In genomic region chr3:90118132-90118790, GRCm38 (mm10) we compare ENCODE assay signal across 10 mouse cellular contexts. TPM values are rescaled to one million over a fixed set of nuclear protein-coding genes. Genes with fewer than 3 reads are reported as not detected.
DNase-seq lines count a peak whose midpoint lies in the region; ATAC-seq and TF ChIP-seq lines count a peak whose summit lies in the region.
"Had no signal": no experiment of that assay in that cellular context is flagged by ENCODE, and none has a peak within 500 bp of the region (broad histone marks: within the 10 kb centered on the region; RNA-seq: fewer than 3 reads in every experiment).

No protein-coding gene starts in this region.

- TF ChIP-seq RAD21 in MEL (IDR thresholded peaks at IDR 0.05; ENCODE audit: low read depth, low read length), result no peak

- H3K27ac ChIP-seq in MEL (ENCODE audit: control insufficient read depth, low read depth, low read length), result no peak overlapping the region
- H3K27ac ChIP-seq in kidney, adult 2 months (ENCODE audit: insufficient read depth, low read depth, low read length), result no peak overlapping the region
- H3K27ac ChIP-seq in midbrain, embryonic 11.5 days (ENCODE audit: low read depth, low read length), result no peak overlapping the region
- no peak overlapping the region for H3K27ac ChIP-seq in hindbrain, embryonic 14.5 days
- H3K27ac ChIP-seq: limb, embryonic 12.5 days had no signal

- H3K27me3 ChIP-seq in MEL (ENCODE audit: control insufficient read depth in 1 of 2, insufficient read depth in 2 of 2, low read length in 2 of 2), result no peaks in the 10 kb centered on the region
- no peaks in the 10 kb centered on the region for H3K27me3 ChIP-seq in kidney, adult 2 months (replicated peaks; ENCODE audit: control insufficient read depth, insufficient read depth, low read length)
- no peaks in the 10 kb centered on the region for H3K27me3 ChIP-seq in midbrain, embryonic 11.5 days (ENCODE audit: control insufficient read depth, insufficient read depth, low read length)
- no peaks in the 10 kb centered on the region for H3K27me3 ChIP-seq in hindbrain, embryonic 14.5 days (ENCODE audit: control insufficient read depth, insufficient read depth, low read length)
- H3K27me3 ChIP-seq: limb, embryonic 12.5 days had no signal

- no peaks in the 10 kb centered on the region for H3K9me3 ChIP-seq in MEL (replicated peaks; ENCODE audit: insufficient read depth, low read length)
- H3K9me3 ChIP-seq in midbrain, embryonic 11.5 days (ENCODE audit: control insufficient read depth, low read length), result no peaks in the 10 kb centered on the region
- no peaks in the 10 kb centered on the region for H3K9me3 ChIP-seq in hindbrain, embryonic 14.5 days (ENCODE audit: control insufficient read depth, low read length)
- H3K9me3 ChIP-seq: limb, embryonic 12.5 days had no signal

- H3K9ac ChIP-seq in MEL (ENCODE audit: control insufficient read depth, low read depth, low read length, poor library complexity, severe bottlenecking), result no peak overlapping the region
- no peak overlapping the region for H3K9ac ChIP-seq in midbrain, embryonic 11.5 days (ENCODE audit: low read length)
- no peak overlapping the region for H3K9ac ChIP-seq in hindbrain, embryonic 14.5 days
- H3K9ac ChIP-seq: limb, embryonic 12.5 days had no signal

- ATAC-seq in midbrain, embryonic 11.5 days (ENCODE audit: low FRiP score), result no peak
- no peak for ATAC-seq in hindbrain, embryonic 14.5 days (ENCODE audit: low FRiP score)

- no peaks in the 10 kb centered on the region for H3K79me2 ChIP-seq in MEL (ENCODE audit: control insufficient read depth, insufficient read depth, low read length, poor library complexity)

- H3K4me2 ChIP-seq in midbrain, embryonic 11.5 days, result no peak overlapping the region
- no peak overlapping the region for H3K4me2 ChIP-seq in hindbrain, embryonic 14.5 days (replicated peaks)
- H3K4me2 ChIP-seq: limb, embryonic 12.5 days had no signal

- TF ChIP-seq CTCF in MEL (IDR thresholded peaks at IDR 0.05 in 2 of 3, conservative IDR thresholded peaks at IDR 0.05 in 1 of 3; ENCODE audit: control insufficient read depth in 1 of 3, insufficient read depth in 1 of 3, low read depth in 2 of 3, low read length in 3 of 3, poor library complexity in 1 of 3, severe bottlenecking in 1 of 3), result no peak
- TF ChIP-seq CTCF in kidney, adult 2 months (conservative IDR thresholded peaks at IDR 0.05; ENCODE audit: insufficient read depth, insufficient read length, low read depth, low read length), result no peak

- H3K36me3 ChIP-seq in MEL (ENCODE audit: control insufficient read depth in 1 of 2, insufficient read depth in 2 of 2, low read length in 2 of 2), result no peaks in the 10 kb centered on the region
- H3K36me3 ChIP-seq in kidney, adult 2 months (ENCODE audit: control insufficient read depth, insufficient read depth, low read length), result no peaks in the 10 kb centered on the region
- H3K36me3 ChIP-seq in midbrain, embryonic 11.5 days (ENCODE audit: control insufficient read depth, insufficient read depth, low read length), result no peaks in the 10 kb centered on the region
- H3K36me3 ChIP-seq in hindbrain, embryonic 14.5 days (replicated peaks; ENCODE audit: control insufficient read depth, insufficient read depth), result no peaks in the 10 kb centered on the region
- H3K36me3 ChIP-seq: limb, embryonic 12.5 days had no signal

- DNase-seq in cerebellum, adult 18-20 months, result peak; percentile 30 to 43
- DNase-seq in cerebellum, adult 11-12 months, result no peak
- DNase-seq in MEL (ENCODE audit: low read depth, low spot score), result no peak
- DNase-seq in gastrocnemius, adult 18-20 months (ENCODE audit: low spot score), result peak; percentile 34
- peak; percentile 61 to 96 for DNase-seq in left cerebral cortex, postnatal 25 days (ENCODE audit: low spot score in 2 of 2)
- no peak for DNase-seq in kidney, adult 2 months
- no peak for DNase-seq in midbrain, embryonic 11.5 days (ENCODE audit: low spot score, missing footprints)
- no peak for DNase-seq in hindbrain, embryonic 14.5 days (ENCODE audit: low spot score)
- DNase-seq: thymus, postnatal 14 days had no signal

- intact Hi-C loops in left cerebral cortex, postnatal 25 days (cut with DNase I), result loop anchor here (5.0 kb wide), 1 partner anchor 36 kb away; no protein-coding TSS in a partner anchor

- WGBS in kidney, adult 2 months, result 86% methylated on average over 13 of the region's 13 CpGs
- WGBS in midbrain, embryonic 11.5 days, result 95% methylated on average over 13 of the region's 13 CpGs
- WGBS in hindbrain, embryonic 14.5 days, result 93% methylated on average over 13 of the region's 13 CpGs

- TF ChIP-seq EP300 in MEL (IDR thresholded peaks at IDR 0.05; ENCODE audit: low read depth in 1 of 2, low read length in 2 of 2), result no peak

- no peak overlapping the region for H3K4me3 ChIP-seq in MEL (ENCODE audit: control insufficient read depth in 1 of 2, insufficient read depth in 1 of 2, low read depth in 2 of 2, low read length in 2 of 2)
- H3K4me3 ChIP-seq in kidney, adult 2 months (ENCODE audit: insufficient read depth, low read depth, low read length), result no peak overlapping the region
- no peak overlapping the region for H3K4me3 ChIP-seq in midbrain, embryonic 11.5 days (ENCODE audit: low read depth, low read length)
- no peak overlapping the region for H3K4me3 ChIP-seq in hindbrain, embryonic 14.5 days (replicated peaks; ENCODE audit: low read length)
- H3K4me3 ChIP-seq: limb, embryonic 12.5 days had no signal

- H3K4me1 ChIP-seq in MEL (ENCODE audit: control insufficient read depth in 1 of 2, insufficient read depth in 2 of 2, low read length in 2 of 2), result no peaks in the 10 kb centered on the region
- H3K4me1 ChIP-seq in kidney, adult 2 months (ENCODE audit: control insufficient read depth, insufficient read depth, low read length), result no peaks in the 10 kb centered on the region
- no peaks in the 10 kb centered on the region for H3K4me1 ChIP-seq in midbrain, embryonic 11.5 days (ENCODE audit: control insufficient read depth, insufficient read depth, low read length)
- H3K4me1 ChIP-seq in hindbrain, embryonic 14.5 days (replicated peaks; ENCODE audit: control insufficient read depth, insufficient read depth, low read length), result no peaks in the 10 kb centered on the region
- H3K4me1 ChIP-seq: limb, embryonic 12.5 days had no signal

- TF ChIP-seq POLR2A in MEL (IDR thresholded peaks at IDR 0.05; ENCODE audit: control insufficient read depth in 1 of 2, insufficient read depth in 1 of 2, low read depth in 1 of 2, low read length in 2 of 2, poor library complexity in 1 of 2), result no peak
- TF ChIP-seq POLR2A in kidney, adult 2 months (IDR thresholded peaks at IDR 0.05; ENCODE audit: low read depth, low read length), result no peak

TF ChIP-seq in MEL, 35 proteins besides CTCF, POLR2A, EP300 and RAD21:
- TF ChIP-seq ZNF384 (IDR thresholded peaks at IDR 0.05; ENCODE audit: low read depth, low read length), result peak; percentile 74
- no peak for TF ChIP-seq TBP (IDR thresholded peaks at IDR 0.05; ENCODE audit: low read depth, low read length)
TF ChIP-seq in MEL: peak in this region for 1.

RNA-seq across cellular contexts. Expression of gene Nup210l, which starts 14.3 kb away (rescaled TPM):
- 0.54 and 0.62 TPM in 2 replicates for total RNA-seq in MEL (2012; rRNA removed)
- polyA plus RNA-seq in MEL (2012; ENCODE audit: insufficient read depth in 1 of 2, insufficient read length in 2 of 2, low read depth in 1 of 2, low replicate concordance in 2 of 2, missing spikeins in 1 of 2), result under 1 TPM in 1 of 2 experiments, not detected in 1; 0.65 TPM
- under 1 TPM in 1 of 2 experiments, not detected in 1; 0.05 TPM for total RNA-seq in gastrocnemius, adult 18-20 months (2021)
- total RNA-seq in left cerebral cortex, postnatal 25 days (2021), result under 1 TPM; 0.27 to 0.46 TPM
- polyA plus RNA-seq in kidney, adult 2 months (2012; rRNA removed), result 0.12 and 0.14 TPM in 2 replicates
- 0.57 and 0.60 TPM in 2 replicates for polyA plus RNA-seq in midbrain, embryonic 11.5 days (2014; fragmentation: Nextera tagmentation; extraction: Ambion mirVana)
- 0.35 and 0.51 TPM in 2 replicates for polyA plus RNA-seq in hindbrain, embryonic 14.5 days (2014; fragmentation: Nextera tagmentation; extraction: Ambion mirVana)

RNA-seq across cellular contexts. Expression of gene Tpm3, which starts 45.8 kb away (rescaled TPM):
- 274 and 314 TPM in 2 replicates for total RNA-seq in MEL (2012; rRNA removed)
- polyA plus RNA-seq in MEL (2012; ENCODE audit: insufficient read depth in 1 of 2, insufficient read length in 2 of 2, low read depth in 1 of 2, low replicate concordance in 2 of 2, missing spikeins in 1 of 2), result 100 to 1,000 TPM; 205 to 273 TPM
- total RNA-seq in gastrocnemius, adult 18-20 months (2021), result 100 to 1,000 TPM; 579 to 626 TPM
- total RNA-seq in left cerebral cortex, postnatal 25 days (2021), result 100 to 1,000 TPM; 190 to 191 TPM
- 75.5 and 95.4 TPM in 2 replicates for polyA plus RNA-seq in kidney, adult 2 months (2012; rRNA removed)
- 499 and 533 TPM in 2 replicates for polyA plus RNA-seq in midbrain, embryonic 11.5 days (2014; fragmentation: Nextera tagmentation; extraction: Ambion mirVana)
- 313 and 339 TPM in 2 replicates for polyA plus RNA-seq in hindbrain, embryonic 14.5 days (2014; fragmentation: Nextera tagmentation; extraction: Ambion mirVana)

Comparison
In these comparisons a context has a peak if more than half of its experiments do, and no peak if none do; other contexts are left out.
1. DNase-seq: peak in cerebellum, adult 18-20 months (2 of 2), gastrocnemius, adult 18-20 months (single experiment) and left cerebral cortex, postnatal 25 days (2 of 2); none in cerebellum, adult 11-12 months (single experiment), MEL (single experiment), kidney, adult 2 months (single experiment), midbrain, embryonic 11.5 days (single experiment) and hindbrain, embryonic 14.5 days (single experiment).